Mouse (Mus musculus) stomach, postnatal 0 days (tissue): ENCODE results near the gene Shbg. TPM values are rescaled to one million over a fixed set of nuclear protein-coding genes. Genes with fewer than 3 reads are reported as not detected.

Source experiments
- ATAC-seq: fragments of 200-750 bp; cut with Nextera tagmentation; 2 replicates; pipeline ENCODE4 v1.8.0; 2017; ENCODE audit not compliant: low FRiP score, low TSS enrichment
- DNase-seq: peaks from one replicate; pipeline ENCODE4 v3.0.0-alpha.2; 2016; ENCODE audit warnings: low spot score
- H3K27ac ChIP-seq: fragments of 300-500 bp; sonication (generic); replicated peaks from 2 replicates; pipeline ENCODE4 v1.5.1; 2014; ENCODE audit warnings: mild to moderate bottlenecking, control low read depth
- H3K27me3 ChIP-seq: fragments of 300-500 bp; sonication (generic); 2 replicates; pipeline ENCODE4 v1.6.1; 2014; ENCODE audit warnings: low read length; ENCODE audit not compliant: control insufficient read depth, insufficient read depth
- H3K36me3 ChIP-seq: fragments of 300-500 bp; sonication (generic); 2 replicates; pipeline ENCODE4 v1.6.1; 2014; ENCODE audit warnings: low read length, mixed read lengths; ENCODE audit not compliant: control insufficient read depth, insufficient read depth
- H3K4me1 ChIP-seq: fragments of 300-500 bp; sonication (generic); replicated peaks from 2 replicates; pipeline ENCODE4 v1.6.1; 2014; ENCODE audit warnings: antibody characterized with exemption; ENCODE audit not compliant: control insufficient read depth, insufficient read depth
- H3K4me2 ChIP-seq: fragments of 300-500 bp; sonication (generic); replicated peaks from 2 replicates; pipeline ENCODE4 v1.6.1; 2014; ENCODE audit warnings: low read depth, mild to moderate bottlenecking, control low read depth, moderate library complexity
- H3K4me3 ChIP-seq: fragments of 300-500 bp; sonication (generic); 2 replicates; pipeline ENCODE4 v1.5.1; 2014; ENCODE audit warnings: low read depth, low read length, control low read depth
- H3K9ac ChIP-seq: fragments of 300-500 bp; sonication (generic); 2 replicates; pipeline ENCODE4 v1.6.1; 2014; ENCODE audit warnings: mild to moderate bottlenecking, low read length, control low read depth, mixed read lengths
- H3K9me3 ChIP-seq: fragments of 300-500 bp; sonication (generic); 2 replicates; pipeline ENCODE4 v1.6.1; 2016; ENCODE audit warnings: low read length; ENCODE audit not compliant: control insufficient read depth
- CTCF ChIP-seq: IDR thresholded peaks from 2 replicates; pipeline ENCODE4 v1.5.1; 2016; ENCODE audit warnings: antibody characterized with exemption, low read depth, mild to moderate bottlenecking, moderate library complexity
- EP300 ChIP-seq: optimal IDR thresholded peaks from 2 replicates; pipeline ENCODE3; 2016; ENCODE audit warnings: antibody characterized with exemption
- WGBS: fragments of 180-500 bp; shearing (Covaris S2); extraction: QIAGEN DNeasy Blood & Tissue Kit; methylation state at CpG from one replicate; pipeline ENCODE4 v1.1.7; 2014; 5-methylcytosine and 5-hydroxymethylcytosine counted together
- polyA plus RNA-seq: library from polyadenylated mRNA; unstranded; fragments of >200 nt; fragmentation: Nextera tagmentation; extraction: Ambion mirVana; gene quantifications from 2 replicates; pipeline ENCODE4 v1.2.1, GENCODE M21; 2015

Shbg gene
- polyA plus RNA-seq, 1 experiment from 2014 or later, result not detected

GRCm38 (mm10) chr11:69599436-69599835, 18.3 kb downstream of the Shbg start:
- H3K9me3 ChIP-seq, result no peaks in the 10 kb centered on the region
- WGBS, result 19% methylated on average over 9 of the region's 9 CpGs
- H3K4me2 ChIP-seq, result peak overlapping the region; percentile 18; the same call in 1 of the 2 replicates
- H3K4me3 ChIP-seq, result no peak overlapping the region
- 0 out of 2 replicates have a peak overlapping the region, but pooled peaks have one; percentile 41 for H3K9ac ChIP-seq
- DNase-seq (no peak), ATAC-seq (no peak)
- H3K27me3 ChIP-seq, result no peaks in the 10 kb centered on the region
- H3K36me3 ChIP-seq, result no peaks in the 10 kb centered on the region
- TF ChIP-seq CTCF, result peak; percentile 17; the same call in 1 of the 2 replicates
- no peak for TF ChIP-seq EP300
- H3K4me1 ChIP-seq, result peaks cover 2% of the 10 kb centered on the region; the same call in 1 of the 2 replicates
- H3K27ac ChIP-seq, result peak overlapping the region; percentile 67; the same call in 1 of the 2 replicates

- Histone ChIP-seq H3K27me3 (no peaks in the 10 kb centered on the region), H3K36me3 (peaks cover 1% of the 10 kb centered on the region; the same call in 1 of the 2 replicates), H3K4me2 (no peak overlapping the region), H3K9ac (no peak overlapping the region), H3K27ac (no peak overlapping the region), H3K4me1 (peaks cover 2% of the 10 kb centered on the region; the same call in 1 of the 2 replicates), H3K4me3 (no peak overlapping the region), H3K9me3 (no peaks in the 10 kb centered on the region)
- ATAC-seq, result no peak
- no peak for DNase-seq
- TF ChIP-seq EP300 (no peak), CTCF (no peak)
- 97% methylated on average over 6 of the region's 6 CpGs for WGBS
Measured at GRCm38 (mm10) chr11:69594853-69595252, 22.9 kb downstream of the Shbg start.

- Histone ChIP-seq H3K4me1 (no peaks in the 10 kb centered on the region), H3K27me3 (no peaks in the 10 kb centered on the region), H3K9ac (no peak overlapping the region), H3K4me2 (no peak overlapping the region), H3K36me3 (peaks cover 16% of the 10 kb centered on the region), H3K4me3 (no peak overlapping the region), H3K27ac (no peak overlapping the region), H3K9me3 (no peaks in the 10 kb centered on the region)
- TF ChIP-seq EP300, result no peak
- no peak for TF ChIP-seq CTCF
- no peak for ATAC-seq
- WGBS, result 80% methylated on average over 4 of the region's 4 CpGs
- no peak for DNase-seq
Measured at GRCm38 (mm10) chr11:69592799-69593198, 24.9 kb downstream of the Shbg start.

GRCm38 (mm10) chr11:69591899-69592637, 25.6 kb downstream of the Shbg start:
- ATAC-seq, result no peak
- Histone ChIP-seq H3K4me1 (no peaks in the 10 kb centered on the region), H3K9ac (no peak overlapping the region), H3K36me3 (peaks cover 21% of the 10 kb centered on the region), H3K4me2 (no peak overlapping the region), H3K9me3 (no peaks in the 10 kb centered on the region), H3K27ac (no peak overlapping the region), H3K27me3 (no peaks in the 10 kb centered on the region), H3K4me3 (no peak overlapping the region)
- no peak for DNase-seq
- WGBS, result 70% methylated on average over 7 of the region's 7 CpGs
- TF ChIP-seq CTCF (no peak), EP300 (no peak)

GRCm38 (mm10) chr11:69591424-69591823, 26.3 kb downstream of the Shbg start:
- H3K36me3 ChIP-seq, result peaks cover 21% of the 10 kb centered on the region
- H3K9ac ChIP-seq, result no peak overlapping the region

GRCm38 (mm10) chr11:69590622-69591021, 27.1 kb downstream of the Shbg start:
- WGBS, result 93% methylated on average over 8 of the region's 8 CpGs
- H3K4me3 ChIP-seq, result no peak overlapping the region
- ATAC-seq, result no peak
- H3K27ac ChIP-seq, result no peak overlapping the region
- H3K27me3 ChIP-seq, result no peaks in the 10 kb centered on the region
- no peaks in the 10 kb centered on the region for H3K9me3 ChIP-seq
- no peak overlapping the region for H3K9ac ChIP-seq
- no peak overlapping the region for H3K4me2 ChIP-seq
- no peaks in the 10 kb centered on the region for H3K4me1 ChIP-seq
- TF ChIP-seq CTCF (no peak), EP300 (no peak)
- DNase-seq, result no peak
- H3K36me3 ChIP-seq, result peaks cover 21% of the 10 kb centered on the region

More at GRCm38 (mm10) chr11:69591424-69591823, 26.3 kb downstream of the Shbg start:
- no peak overlapping the region for H3K27ac ChIP-seq
- DNase-seq (no peak), ATAC-seq (no peak)
- no peak overlapping the region for H3K4me2 ChIP-seq
- no peaks in the 10 kb centered on the region for H3K4me1 ChIP-seq
- H3K4me3 ChIP-seq, result no peak overlapping the region
- TF ChIP-seq CTCF (no peak), EP300 (no peak)
- no peaks in the 10 kb centered on the region for H3K27me3 ChIP-seq
- H3K9me3 ChIP-seq, result no peaks in the 10 kb centered on the region
- whole genome bisulfite sequencing, result 89% methylated on average over 3 of the region's 3 CpGs
